In genomic region chr11:69066956-69067355, GRCm38 (mm10) we compare ENCODE assay signal across 8 mouse cellular contexts. TPM values are rescaled to one million over a fixed set of nuclear protein-coding genes. Genes with fewer than 3 reads are reported as not detected.
DNase-seq lines count a peak whose midpoint lies in the region; ATAC-seq and TF ChIP-seq lines count a peak whose summit lies in the region.

No protein-coding gene starts in this region.

- TF ChIP-seq CTCF in brain, embryonic 14.5 days (IDR thresholded peaks at IDR 0.05; ENCODE audit: borderline replicate concordance, extremely low read depth, insufficient read depth, insufficient read length) = peak; percentile 87; the same call in 1 of the 2 replicates
- TF ChIP-seq CTCF in lung, adult 2 months (IDR thresholded peaks at IDR 0.05; ENCODE audit: insufficient read depth, low read length) = peak; percentile 81
- TF ChIP-seq CTCF in olfactory bulb, adult 2 months (IDR thresholded peaks at IDR 0.05; ENCODE audit: insufficient read depth, low read depth, low read length) = no peak

- H3K4me3 ChIP-seq in lung, adult 2 months (replicated peaks; ENCODE audit: extremely low read depth, low read depth, low read length) = no peak overlapping the region
- no peak overlapping the region for H3K4me3 ChIP-seq in olfactory bulb, adult 2 months (ENCODE audit: insufficient read depth, low read depth, low read length)

- peak; percentile 44 for ATAC-seq in erythroid progenitor cell, adult 5-6 weeks (replicated peaks; ENCODE audit: low FRiP score, poor library complexity, severe bottlenecking)

- peak; percentile 80 to 86 for DNase-seq in CD8-positive naive resting alpha-beta T cell, adult 2 months (ENCODE audit: low read depth in 2 of 2, low spot score in 2 of 2)
- DNase-seq in brain, embryonic 14.5 days (ENCODE audit: low read depth) = peak; percentile 92
- DNase-seq in heart, postnatal 10 days = peak; percentile 95 to 96
- peak; percentile 92 for DNase-seq in layer of hippocampus, adult 11-12 months (ENCODE audit: low spot score)
- peak; percentile 85 for DNase-seq in lung, adult 2 months
- DNase-seq in testis, postnatal 14 days (ENCODE audit: low spot score) = peak; percentile 80

- intact Hi-C loops in heart, postnatal 10 days (cut with DNase I) = loop anchor here (1.0 to 2.0 kb wide), 2 partner anchors 55 to 84 kb away; partner anchors contain the start of gene 9130213A22Rik

- 6% methylated on average over 8 of the region's 8 CpGs for WGBS in lung, adult 2 months
- WGBS in olfactory bulb, adult 2 months = 9% methylated on average over 8 of the region's 8 CpGs

- H3K27ac ChIP-seq in olfactory bulb, adult 2 months (ENCODE audit: insufficient read depth, low read depth, low read length) = peak overlapping the region; percentile 33; the same call in 1 of the 2 replicates

- TF ChIP-seq POLR2A in brain, embryonic 14.5 days (IDR thresholded peaks at IDR 0.05; ENCODE audit: borderline replicate concordance, extremely low read depth, insufficient read depth, insufficient read length, poor library complexity, severe bottlenecking) = no peak
- TF ChIP-seq POLR2A in lung, adult 2 months (IDR thresholded peaks at IDR 0.05; ENCODE audit: borderline replicate concordance, extremely low read depth, low read depth, low read length) = no peak
- no peak for TF ChIP-seq POLR2A in olfactory bulb, adult 2 months (IDR thresholded peaks at IDR 0.05; ENCODE audit: insufficient read depth, low read depth, low read length)

- peaks cover 16% of the 10 kb centered on the region for H3K4me1 ChIP-seq in lung, adult 2 months (ENCODE audit: control insufficient read depth, insufficient read depth, low read length)
- H3K4me1 ChIP-seq in olfactory bulb, adult 2 months (ENCODE audit: control insufficient read depth, insufficient read depth, low read length) = peaks cover 23% of the 10 kb centered on the region

RNA-seq across cellular contexts. Expression of gene Tmem107, which starts 3.6 kb away (rescaled TPM):
- 25.6 and 35.1 TPM in 2 replicates for polyA plus RNA-seq in brain, embryonic 14.5 days (2012; rRNA removed)
- 21.6 and 27.7 TPM in 2 replicates for total RNA-seq in erythroid progenitor cell, adult 5-6 weeks (2015; ENCODE audit: low replicate concordance)
- 12.5 and 12.6 TPM in 2 replicates for total RNA-seq in erythroid progenitor cell, adult 5-6 weeks (2017; ENCODE audit: low replicate concordance)
- 1 to 10 TPM; 5.8 to 7.8 TPM for total RNA-seq in heart, postnatal 10 days (2021)
- 69.8 and 75.7 TPM in 2 replicates for polyA plus RNA-seq in lung, adult 2 months (2012; rRNA removed)
- not detected in 2 replicates for polyA plus RNA-seq in olfactory bulb, adult 2 months (2012; ENCODE audit: insufficient read depth, insufficient read length, low replicate concordance, missing spikeins)

RNA-seq across cellular contexts. Expression of gene Borcs6, which starts 7.4 kb away (rescaled TPM):
- 19.6 and 22.1 TPM in 2 replicates for polyA plus RNA-seq in brain, embryonic 14.5 days (2012; rRNA removed)
- 2.9 and 4.7 TPM in 2 replicates for total RNA-seq in erythroid progenitor cell, adult 5-6 weeks (2015; ENCODE audit: low replicate concordance)
- 2.2 and 3.1 TPM in 2 replicates for total RNA-seq in erythroid progenitor cell, adult 5-6 weeks (2017; ENCODE audit: low replicate concordance)
- total RNA-seq in heart, postnatal 10 days (2021) = 10 to 100 TPM; 16.7 to 19.4 TPM
- polyA plus RNA-seq in lung, adult 2 months (2012; rRNA removed) = 21.0 and 22.8 TPM in 2 replicates
- polyA plus RNA-seq in olfactory bulb, adult 2 months (2012; ENCODE audit: insufficient read depth, insufficient read length, low replicate concordance, missing spikeins) = not detected in 2 replicates

RNA-seq across cellular contexts. Expression of gene Vamp2, which starts 21.3 kb away (rescaled TPM):
- 251 and 319 TPM in 2 replicates for polyA plus RNA-seq in brain, embryonic 14.5 days (2012; rRNA removed)
- 94.1 and 114 TPM in 2 replicates for total RNA-seq in erythroid progenitor cell, adult 5-6 weeks (2015; ENCODE audit: low replicate concordance)
- total RNA-seq in erythroid progenitor cell, adult 5-6 weeks (2017; ENCODE audit: low replicate concordance) = 18.2 and 31.1 TPM in 2 replicates
- total RNA-seq in heart, postnatal 10 days (2021) = 10 to 100 TPM; 71.1 to 85.8 TPM
- polyA plus RNA-seq in lung, adult 2 months (2012; rRNA removed) = 120 and 129 TPM in 2 replicates
- polyA plus RNA-seq in olfactory bulb, adult 2 months (2012; ENCODE audit: insufficient read depth, insufficient read length, low replicate concordance, missing spikeins) = 348 and 768 TPM in 2 replicates

RNA-seq across cellular contexts. Expression of gene Aurkb, which starts 21.5 kb away (rescaled TPM):
- 38.3 and 74.9 TPM in 2 replicates for polyA plus RNA-seq in brain, embryonic 14.5 days (2012; rRNA removed)
- 328 and 403 TPM in 2 replicates for total RNA-seq in erythroid progenitor cell, adult 5-6 weeks (2015; ENCODE audit: low replicate concordance)
- total RNA-seq in erythroid progenitor cell, adult 5-6 weeks (2017; ENCODE audit: low replicate concordance) = 422 and 478 TPM in 2 replicates
- total RNA-seq in heart, postnatal 10 days (2021) = 10 to 100 TPM; 11.6 to 15.4 TPM
- polyA plus RNA-seq in lung, adult 2 months (2012; rRNA removed) = 3.2 and 6.8 TPM in 2 replicates
- not detected in 2 replicates for polyA plus RNA-seq in olfactory bulb, adult 2 months (2012; ENCODE audit: insufficient read depth, insufficient read length, low replicate concordance, missing spikeins)

RNA-seq across cellular contexts. Expression of gene Per1, which starts 28.1 kb away (rescaled TPM):
- polyA plus RNA-seq in brain, embryonic 14.5 days (2012; rRNA removed) = 12.2 and 16.3 TPM in 2 replicates
- total RNA-seq in erythroid progenitor cell, adult 5-6 weeks (2015; ENCODE audit: low replicate concordance) = 3.4 and 3.6 TPM in 2 replicates
- total RNA-seq in erythroid progenitor cell, adult 5-6 weeks (2017; ENCODE audit: low replicate concordance) = 3.3 and 7.6 TPM in 2 replicates
- 100 to 1,000 TPM in 1 of 2 experiments, 10 to 100 TPM in 1; 61.4 to 101 TPM for total RNA-seq in heart, postnatal 10 days (2021)
- polyA plus RNA-seq in lung, adult 2 months (2012; rRNA removed) = 36.8 and 78.5 TPM in 2 replicates
- polyA plus RNA-seq in olfactory bulb, adult 2 months (2012; ENCODE audit: insufficient read depth, insufficient read length, low replicate concordance, missing spikeins) = not detected in 2 replicates

Comparison
In these comparisons a context has a peak if more than half of its experiments do, and no peak if none do; other contexts are left out.
1. RNA of gene Tmem107, which starts 3.6 kb away (polyA plus RNA-seq): 69.8 to 75.7 TPM in lung, adult 2 months and 25.6 to 35.1 TPM in brain, embryonic 14.5 days; not detected in olfactory bulb, adult 2 months; every median in the first group is over 10 times any median in the second.
2. RNA of gene Borcs6, which starts 7.4 kb away (polyA plus RNA-seq): 19.6 to 22.1 TPM in brain, embryonic 14.5 days and 21.0 to 22.8 TPM in lung, adult 2 months; not detected in olfactory bulb, adult 2 months; every median in the first group is over 10 times any median in the second.
3. Peak in every context shown above with its lines, with median percentiles within 50 percentile points of each other: DNase-seq.